In the genomic region with DNA sequence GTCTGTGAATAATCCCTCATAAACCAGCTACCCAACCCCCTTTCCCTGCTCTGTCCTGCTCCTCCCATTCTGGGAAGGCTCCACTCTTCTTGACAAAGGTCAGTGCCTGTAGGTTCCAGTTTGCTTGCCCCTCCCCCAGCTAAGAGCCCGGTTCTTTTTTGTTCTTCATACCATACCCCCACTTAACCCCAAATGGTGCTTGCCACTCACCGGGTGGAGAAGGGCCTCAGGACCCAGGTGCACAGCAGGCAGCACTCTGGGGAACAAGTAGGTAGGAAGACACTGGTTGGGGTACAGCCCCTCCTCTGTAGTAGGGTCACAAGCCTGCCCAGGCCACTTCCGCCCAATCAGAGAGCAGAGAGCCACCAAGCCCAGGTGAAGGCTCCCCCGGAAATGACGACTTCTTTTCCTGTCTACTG, we compare ENCODE assay signal across 16 mouse cellular contexts. TPM values are rescaled to one million over a fixed set of nuclear protein-coding genes. Genes with fewer than 3 reads are reported as not detected.
DNase-seq lines count a peak whose midpoint lies in the region; ATAC-seq and TF ChIP-seq lines count a peak whose summit lies in the region.
"Had no signal": no experiment of that assay in that cellular context is flagged by ENCODE, and none has a peak within 500 bp of the region (broad histone marks: within the 10 kb centered on the region; RNA-seq: fewer than 3 reads in every experiment).

No protein-coding gene starts in this region.

- peak overlapping the region; percentile 37; the same call in 1 of the 2 replicates for H3K9ac ChIP-seq in intestine, embryonic 16.5 days (ENCODE audit: low read depth, low read length)
- no peak overlapping the region for H3K9ac ChIP-seq in liver, embryonic 11.5 days (ENCODE audit: low read depth, low read length)
- H3K9ac ChIP-seq: embryonic facial prominence, embryonic 12.5 days; midbrain, embryonic 13.5 days had no signal

- 37% methylated on average over 5 of the region's 5 CpGs for WGBS in intestine, embryonic 16.5 days
- WGBS in liver, embryonic 11.5 days = 22% methylated on average over 5 of the region's 5 CpGs
- 41% methylated on average over 5 of the region's 5 CpGs for WGBS in forebrain, embryonic 10.5 days

- peaks cover 77% of the 10 kb centered on the region for H3K4me1 ChIP-seq in E14TG2a.4 (replicated peaks; ENCODE audit: low read depth, low read length)
- peaks cover 20% of the 10 kb centered on the region for H3K4me1 ChIP-seq in intestine, embryonic 16.5 days (ENCODE audit: control insufficient read depth, insufficient read depth, low read length)
- peaks cover 3% of the 10 kb centered on the region; the same call in 1 of the 2 replicates for H3K4me1 ChIP-seq in liver, embryonic 11.5 days (replicated peaks; ENCODE audit: control insufficient read depth, insufficient read depth, low read length)
- peaks cover 39% of the 10 kb centered on the region for H3K4me1 ChIP-seq in forebrain, embryonic 10.5 days

- peak; percentile 64 for ATAC-seq in intestine, embryonic 16.5 days
- peak; percentile 50; the same call in 1 of the 2 replicates for ATAC-seq in liver, embryonic 11.5 days (replicated peaks; ENCODE audit: low FRiP score)
- ATAC-seq: forebrain, embryonic 16.5 days; lung, postnatal 0 days; midbrain, embryonic 13.5 days had no signal

- no peaks in the 10 kb centered on the region for H3K9me3 ChIP-seq in E14TG2a.4 (ENCODE audit: low read length)
- no peaks in the 10 kb centered on the region for H3K9me3 ChIP-seq in intestine, embryonic 16.5 days (ENCODE audit: control insufficient read depth, low read length)
- no peaks in the 10 kb centered on the region for H3K9me3 ChIP-seq in liver, embryonic 11.5 days (ENCODE audit: control insufficient read depth, low read length)
- no peaks in the 10 kb centered on the region for H3K9me3 ChIP-seq in forebrain, embryonic 10.5 days
- H3K9me3 ChIP-seq: embryonic facial prominence, embryonic 12.5 days; midbrain, embryonic 13.5 days had no signal

- H3K27ac ChIP-seq in intestine, embryonic 16.5 days (ENCODE audit: low read length) = no peak overlapping the region
- H3K27ac ChIP-seq in liver, embryonic 11.5 days (ENCODE audit: low read depth, low read length) = peak overlapping the region; percentile 30; the same call in 1 of the 2 replicates
- H3K27ac ChIP-seq in forebrain, embryonic 10.5 days = no peak overlapping the region
- H3K27ac ChIP-seq: embryonic facial prominence, embryonic 12.5 days; heart, adult 2 months; midbrain, embryonic 13.5 days had no signal

- peak overlapping the region; percentile 67 for H3K4me3 ChIP-seq in E14TG2a.4 (replicated peaks; ENCODE audit: low read length)
- peak overlapping the region; percentile 23 for H3K4me3 ChIP-seq in intestine, embryonic 16.5 days (ENCODE audit: low read length)
- H3K4me3 ChIP-seq in liver, embryonic 11.5 days (ENCODE audit: low read depth, low read length) = peak overlapping the region; percentile 27; the same call in 1 of the 2 replicates
- no peak overlapping the region for H3K4me3 ChIP-seq in forebrain, embryonic 10.5 days
- H3K4me3 ChIP-seq: embryonic facial prominence, embryonic 12.5 days; heart, adult 2 months; midbrain, embryonic 13.5 days had no signal

- peak; percentile 43 for DNase-seq in gastrocnemius, adult 18-20 months (ENCODE audit: low spot score)
- DNase-seq in gastrocnemius, adult 8-10 months (ENCODE audit: low spot score in 2 of 2) = no peak
- DNase-seq in liver, embryonic 11.5 days (ENCODE audit: low spot score) = no peak
- no peak for DNase-seq in forebrain, embryonic 10.5 days (ENCODE audit: extremely low spot score, low spot score)
- DNase-seq in testis, postnatal 10 days (ENCODE audit: low spot score) = no peak
- DNase-seq in lung, postnatal 14 days = no peak
- DNase-seq: cerebellum, adult 9-10 months; thymus, postnatal 36 days had no signal

- peak overlapping the region; percentile 40 for H3K4me2 ChIP-seq in intestine, embryonic 16.5 days (ENCODE audit: low read depth, low read length)
- peak overlapping the region; percentile 23 for H3K4me2 ChIP-seq in liver, embryonic 11.5 days
- H3K4me2 ChIP-seq: embryonic facial prominence, embryonic 12.5 days; midbrain, embryonic 13.5 days had no signal

- peaks cover 32% of the 10 kb centered on the region for H3K27me3 ChIP-seq in E14TG2a.4 (ENCODE audit: insufficient read depth, low read length)
- H3K27me3 ChIP-seq in intestine, embryonic 16.5 days (replicated peaks; ENCODE audit: control insufficient read depth, insufficient read depth, low read length) = peaks cover 20% of the 10 kb centered on the region
- H3K27me3 ChIP-seq in liver, embryonic 11.5 days (replicated peaks; ENCODE audit: control insufficient read depth, insufficient read depth, low read length) = peaks cover 53% of the 10 kb centered on the region
- H3K27me3 ChIP-seq in forebrain, embryonic 10.5 days (ENCODE audit: poor library complexity, severe bottlenecking) = peaks cover 47% of the 10 kb centered on the region

- peaks cover 26% of the 10 kb centered on the region for H3K36me3 ChIP-seq in E14TG2a.4 (ENCODE audit: insufficient read depth, low read length)
- H3K36me3 ChIP-seq in intestine, embryonic 16.5 days (ENCODE audit: control insufficient read depth, insufficient read depth, low read length) = no peaks in the 10 kb centered on the region
- no peaks in the 10 kb centered on the region for H3K36me3 ChIP-seq in liver, embryonic 11.5 days (ENCODE audit: control insufficient read depth, insufficient read depth, low read length)
- no peaks in the 10 kb centered on the region for H3K36me3 ChIP-seq in forebrain, embryonic 10.5 days (replicated peaks)
- H3K36me3 ChIP-seq: embryonic facial prominence, embryonic 12.5 days; midbrain, embryonic 13.5 days had no signal

- no peak for TF ChIP-seq CTCF in E14TG2a.4 (conservative IDR thresholded peaks at IDR 0.05; ENCODE audit: low read length)

RNA-seq across cellular contexts. Expression of gene Chrd, which starts 2.6 kb away (rescaled TPM):
- total RNA-seq in gastrocnemius, adult 18-20 months (2021) = 1 to 10 TPM; 2.1 to 3.1 TPM
- 1 to 10 TPM; 1.3 to 2.9 (median 2.3) TPM for total RNA-seq in gastrocnemius, adult 8-10 months (2022)
- 3.0 and 3.1 TPM in 2 replicates for polyA plus RNA-seq in intestine, embryonic 16.5 days (2015; fragmentation: Nextera tagmentation; extraction: Ambion mirVana)
- polyA plus RNA-seq in liver, embryonic 11.5 days (2014; fragmentation: Nextera tagmentation; extraction: Ambion mirVana) = 0.77 and 0.93 TPM in 2 replicates
- 0.87 and 1.2 TPM in 2 replicates for polyA plus RNA-seq in forebrain, embryonic 10.5 days (2016; fragmentation: Nextera tagmentation; extraction: Ambion mirVana)
- total RNA-seq: hematopoietic stem cell, adult 5-6 weeks had no signal

RNA-seq across cellular contexts. Expression of gene Thpo, which starts 4.0 kb away (rescaled TPM):
- total RNA-seq in gastrocnemius, adult 18-20 months (2021) = 10 to 100 TPM in 1 of 2 experiments, 1 to 10 TPM in 1; 6.2 to 10.4 TPM
- 1 to 10 TPM; 4.8 to 7.1 (median 6.2) TPM for total RNA-seq in gastrocnemius, adult 8-10 months (2022)
- 2.6 and 2.9 TPM in 2 replicates for polyA plus RNA-seq in intestine, embryonic 16.5 days (2015; fragmentation: Nextera tagmentation; extraction: Ambion mirVana)
- polyA plus RNA-seq in liver, embryonic 11.5 days (2014; fragmentation: Nextera tagmentation; extraction: Ambion mirVana) = 4.1 and 4.3 TPM in 2 replicates
- 0.31 and 0.46 TPM in 2 replicates for polyA plus RNA-seq in forebrain, embryonic 10.5 days (2016; fragmentation: Nextera tagmentation; extraction: Ambion mirVana)
- total RNA-seq: hematopoietic stem cell, adult 5-6 weeks had no signal

RNA-seq across cellular contexts. Expression of gene Clcn2, which starts 12.8 kb away (rescaled TPM):
- total RNA-seq in gastrocnemius, adult 18-20 months (2021) = 1 to 10 TPM in 1 of 2 experiments, under 1 TPM in 1; 0.64 to 1.1 TPM
- total RNA-seq in gastrocnemius, adult 8-10 months (2022) = 1 to 10 TPM in 2 of 4 experiments, under 1 TPM in 2; 0.68 to 1.2 (median 1.1) TPM
- polyA plus RNA-seq in intestine, embryonic 16.5 days (2015; fragmentation: Nextera tagmentation; extraction: Ambion mirVana) = 12.0 and 13.1 TPM in 2 replicates
- 14.4 and 15.3 TPM in 2 replicates for polyA plus RNA-seq in liver, embryonic 11.5 days (2014; fragmentation: Nextera tagmentation; extraction: Ambion mirVana)
- 11.4 and 12.5 TPM in 2 replicates for polyA plus RNA-seq in forebrain, embryonic 10.5 days (2016; fragmentation: Nextera tagmentation; extraction: Ambion mirVana)

RNA-seq across cellular contexts. Expression of gene Polr2h, which starts 12.8 kb away (rescaled TPM):
- 1 to 10 TPM; 7.8 to 9.5 TPM for total RNA-seq in gastrocnemius, adult 18-20 months (2021)
- total RNA-seq in gastrocnemius, adult 8-10 months (2022) = 10 to 100 TPM in 2 of 4 experiments, 1 to 10 TPM in 2; 7.5 to 10.5 (median 9.9) TPM
- 84.5 and 95.5 TPM in 2 replicates for polyA plus RNA-seq in intestine, embryonic 16.5 days (2015; fragmentation: Nextera tagmentation; extraction: Ambion mirVana)
- polyA plus RNA-seq in liver, embryonic 11.5 days (2014; fragmentation: Nextera tagmentation; extraction: Ambion mirVana) = 124 and 127 TPM in 2 replicates
- polyA plus RNA-seq in forebrain, embryonic 10.5 days (2016; fragmentation: Nextera tagmentation; extraction: Ambion mirVana) = 155 and 163 TPM in 2 replicates

RNA-seq across cellular contexts. Expression of gene Fam131a, which starts 37.3 kb away (rescaled TPM):
- total RNA-seq in gastrocnemius, adult 18-20 months (2021) = 10 to 100 TPM; 47.5 to 59.9 TPM
- total RNA-seq in gastrocnemius, adult 8-10 months (2022) = 10 to 100 TPM; 48.8 to 74.6 (median 59.1) TPM
- polyA plus RNA-seq in intestine, embryonic 16.5 days (2015; fragmentation: Nextera tagmentation; extraction: Ambion mirVana) = 6.2 and 6.8 TPM in 2 replicates
- 2.1 TPM in 2 replicates for polyA plus RNA-seq in liver, embryonic 11.5 days (2014; fragmentation: Nextera tagmentation; extraction: Ambion mirVana)
- 6.3 and 7.1 TPM in 2 replicates for polyA plus RNA-seq in forebrain, embryonic 10.5 days (2016; fragmentation: Nextera tagmentation; extraction: Ambion mirVana)
